In the genomic region with DNA sequence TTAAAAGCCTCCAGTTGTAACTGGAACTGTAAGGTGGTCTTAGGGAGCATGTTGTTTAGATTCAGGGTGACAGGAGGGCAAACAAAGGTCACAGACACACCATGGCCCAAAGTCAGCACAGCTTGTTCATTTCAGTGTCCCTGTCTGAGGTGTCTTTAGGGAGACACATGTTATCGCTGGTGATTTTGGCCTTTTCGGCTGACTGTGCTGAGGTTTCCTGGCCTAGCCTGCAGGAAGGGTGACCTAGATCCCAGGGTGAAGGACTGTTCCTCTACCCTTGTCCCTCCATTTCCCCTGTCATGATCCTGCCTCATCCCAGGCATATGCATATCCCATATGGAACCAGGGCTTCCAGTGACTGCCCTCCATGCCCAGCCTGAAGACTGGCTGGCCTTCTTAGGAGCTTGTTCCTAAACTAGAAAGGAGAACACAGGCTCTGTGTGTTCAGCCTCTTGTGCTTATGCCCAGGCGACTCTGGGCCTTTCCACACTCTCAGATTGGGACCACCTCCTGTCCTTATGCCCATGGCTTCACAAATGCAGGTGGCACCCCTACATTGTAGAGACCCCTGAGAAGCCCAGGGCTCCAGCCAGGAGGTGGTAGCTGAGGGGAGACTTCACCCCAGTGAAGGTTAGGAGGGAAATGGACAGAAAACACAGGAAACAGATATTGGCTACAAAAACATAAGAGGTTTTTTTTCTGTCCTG, we compare ENCODE assay signal across 9 mouse cellular contexts.
DNase-seq lines count a peak whose midpoint lies in the region; ATAC-seq and TF ChIP-seq lines count a peak whose summit lies in the region.
"Had no signal": no experiment of that assay in that cellular context is flagged by ENCODE, and none has a peak within 500 bp of the region (broad histone marks: within the 10 kb centered on the region; RNA-seq: fewer than 3 reads in every experiment).

No protein-coding gene starts in this region.

- DNase-seq in kidney, adult 8-10 months = no peak
- DNase-seq in embryonic facial prominence, embryonic 14.5 days (ENCODE audit: low spot score) = no peak
- no peak for DNase-seq in hindbrain, embryonic 11.5 days (ENCODE audit: low spot score)
- no peak for DNase-seq in adipocyte (ENCODE audit: low spot score)
- DNase-seq in lung, postnatal 0 days (ENCODE audit: low spot score) = no peak
- DNase-seq in kidney, adult 11 months = no peak
- DNase-seq: adrenal gland, postnatal 14 days had no signal

- no peak for TF ChIP-seq CTCF in lung, postnatal 0 days (IDR thresholded peaks at IDR 0.05)

- H3K36me3 ChIP-seq in kidney, embryonic 14.5 days (ENCODE audit: control insufficient read depth, insufficient read depth, low read length) = peaks cover under 1% of the 10 kb centered on the region; the same call in 1 of the 2 replicates
- no peaks in the 10 kb centered on the region for H3K36me3 ChIP-seq in embryonic facial prominence, embryonic 14.5 days (ENCODE audit: control insufficient read depth, insufficient read depth, low read length)
- H3K36me3 ChIP-seq in hindbrain, embryonic 11.5 days (ENCODE audit: control insufficient read depth, insufficient read depth, low read length) = no peaks in the 10 kb centered on the region
- H3K36me3 ChIP-seq in midbrain, embryonic 16.5 days (ENCODE audit: control insufficient read depth, insufficient read depth, low read length) = no peaks in the 10 kb centered on the region
- H3K36me3 ChIP-seq in lung, postnatal 0 days (ENCODE audit: insufficient read depth, low read length) = 0 out of 2 replicates have a peak, but pooled peaks cover 3% of the 10 kb centered on the region

- H3K9ac ChIP-seq in kidney, embryonic 14.5 days (ENCODE audit: low read depth, low read length) = no peak overlapping the region
- H3K9ac ChIP-seq in embryonic facial prominence, embryonic 14.5 days (ENCODE audit: low read depth, low read length) = no peak overlapping the region
- H3K9ac ChIP-seq in hindbrain, embryonic 11.5 days (ENCODE audit: low read depth, low read length) = 0 out of 2 replicates have a peak overlapping the region, but pooled peaks have one; percentile 12
- H3K9ac ChIP-seq in midbrain, embryonic 16.5 days (ENCODE audit: low read depth, low read length) = 0 out of 2 replicates have a peak overlapping the region, but pooled peaks have one; percentile 10
- no peak overlapping the region for H3K9ac ChIP-seq in lung, postnatal 0 days (replicated peaks; ENCODE audit: low read depth)

- 69% methylated on average over 3 of the region's 3 CpGs for WGBS in kidney, embryonic 14.5 days
- 60% methylated on average over 3 of the region's 3 CpGs for WGBS in embryonic facial prominence, embryonic 14.5 days
- 74% methylated on average over 3 of the region's 3 CpGs for WGBS in hindbrain, embryonic 11.5 days
- WGBS in midbrain, embryonic 16.5 days = 82% methylated on average over 3 of the region's 3 CpGs
- 61% methylated on average over 3 of the region's 3 CpGs for WGBS in lung, postnatal 0 days

- no peak overlapping the region for H3K4me2 ChIP-seq in kidney, embryonic 14.5 days (replicated peaks; ENCODE audit: low read depth, low read length)
- H3K4me2 ChIP-seq in embryonic facial prominence, embryonic 14.5 days (ENCODE audit: low read depth, low read length) = no peak overlapping the region
- no peak overlapping the region for H3K4me2 ChIP-seq in hindbrain, embryonic 11.5 days (replicated peaks; ENCODE audit: low read depth, low read length)
- H3K4me2 ChIP-seq in midbrain, embryonic 16.5 days (ENCODE audit: low read length) = no peak overlapping the region
- H3K4me2 ChIP-seq in lung, postnatal 0 days (replicated peaks; ENCODE audit: low read depth, low read length) = no peak overlapping the region

- peaks cover 30% of the 10 kb centered on the region for H3K4me1 ChIP-seq in kidney, embryonic 14.5 days (ENCODE audit: control insufficient read depth, insufficient read depth, low read length)
- peaks cover 33% of the 10 kb centered on the region for H3K4me1 ChIP-seq in embryonic facial prominence, embryonic 14.5 days (ENCODE audit: control insufficient read depth, insufficient read depth, low read length)
- peaks cover 15% of the 10 kb centered on the region for H3K4me1 ChIP-seq in hindbrain, embryonic 11.5 days (replicated peaks; ENCODE audit: control insufficient read depth, insufficient read depth, low read length)
- H3K4me1 ChIP-seq in midbrain, embryonic 16.5 days (ENCODE audit: control insufficient read depth, insufficient read depth, low read length) = peaks cover 18% of the 10 kb centered on the region
- H3K4me1 ChIP-seq in lung, postnatal 0 days (ENCODE audit: insufficient read depth, low read depth, low read length) = peaks cover 13% of the 10 kb centered on the region; the same call in 1 of the 2 replicates

- H3K9me3 ChIP-seq in kidney, embryonic 14.5 days (ENCODE audit: control insufficient read depth, low read length) = no peaks in the 10 kb centered on the region
- no peaks in the 10 kb centered on the region for H3K9me3 ChIP-seq in embryonic facial prominence, embryonic 14.5 days (ENCODE audit: control insufficient read depth, low read length)
- H3K9me3 ChIP-seq in hindbrain, embryonic 11.5 days (ENCODE audit: control insufficient read depth, low read length) = no peaks in the 10 kb centered on the region
- no peaks in the 10 kb centered on the region for H3K9me3 ChIP-seq in midbrain, embryonic 16.5 days (replicated peaks; ENCODE audit: control insufficient read depth, low read length, poor library complexity, severe bottlenecking)
- no peaks in the 10 kb centered on the region for H3K9me3 ChIP-seq in lung, postnatal 0 days (ENCODE audit: low read length)

- H3K27me3 ChIP-seq in kidney, embryonic 14.5 days (ENCODE audit: control insufficient read depth, insufficient read depth, low read length) = no peaks in the 10 kb centered on the region
- H3K27me3 ChIP-seq in embryonic facial prominence, embryonic 14.5 days (replicated peaks; ENCODE audit: control insufficient read depth, insufficient read depth, low read length) = no peaks in the 10 kb centered on the region
- H3K27me3 ChIP-seq in hindbrain, embryonic 11.5 days (ENCODE audit: control insufficient read depth, insufficient read depth, low read length) = no peaks in the 10 kb centered on the region
- no peaks in the 10 kb centered on the region for H3K27me3 ChIP-seq in midbrain, embryonic 16.5 days (ENCODE audit: control insufficient read depth, insufficient read depth, low read depth, low read length)
- no peaks in the 10 kb centered on the region for H3K27me3 ChIP-seq in lung, postnatal 0 days (replicated peaks; ENCODE audit: insufficient read depth, low read length)

- no peak for TF ChIP-seq EP300 in lung, postnatal 0 days (IDR thresholded peaks at IDR 0.05)

- ATAC-seq in kidney, embryonic 14.5 days (ENCODE audit: low FRiP score, low TSS enrichment) = no peak
- no peak for ATAC-seq in embryonic facial prominence, embryonic 14.5 days (ENCODE audit: low read depth)
- ATAC-seq in hindbrain, embryonic 11.5 days (ENCODE audit: low FRiP score) = no peak
- ATAC-seq in midbrain, embryonic 16.5 days = no peak
- no peak for ATAC-seq in lung, postnatal 0 days

- no peak overlapping the region for H3K4me3 ChIP-seq in kidney, embryonic 14.5 days (ENCODE audit: low read length)
- no peak overlapping the region for H3K4me3 ChIP-seq in embryonic facial prominence, embryonic 14.5 days (ENCODE audit: low read depth, low read length)
- no peak overlapping the region for H3K4me3 ChIP-seq in hindbrain, embryonic 11.5 days (ENCODE audit: low read depth, low read length)
- no peak overlapping the region for H3K4me3 ChIP-seq in midbrain, embryonic 16.5 days (ENCODE audit: low read depth, low read length)
- H3K4me3 ChIP-seq in lung, postnatal 0 days (ENCODE audit: low read depth, low read length) = no peak overlapping the region

- H3K27ac ChIP-seq in kidney, embryonic 14.5 days (ENCODE audit: low read depth, low read length) = 0 out of 2 replicates have a peak overlapping the region, but pooled peaks have one; percentile 1
- H3K27ac ChIP-seq in embryonic facial prominence, embryonic 14.5 days (replicated peaks; ENCODE audit: low read depth, low read length) = peak overlapping the region; percentile 89
- peak overlapping the region; percentile 95; the same call in 1 of the 2 replicates for H3K27ac ChIP-seq in hindbrain, embryonic 11.5 days (ENCODE audit: low read depth, low read length)
- H3K27ac ChIP-seq in midbrain, embryonic 16.5 days (ENCODE audit: low read length) = peak overlapping the region; percentile 86
- H3K27ac ChIP-seq in lung, postnatal 0 days (ENCODE audit: low read length) = no peak overlapping the region

Comparison
In these comparisons a context has a peak if more than half of its experiments do, and no peak if none do; other contexts are left out.
1. H3K9ac ChIP-seq: peak in hindbrain, embryonic 11.5 days (single experiment) and midbrain, embryonic 16.5 days (single experiment); none in kidney, embryonic 14.5 days (single experiment), embryonic facial prominence, embryonic 14.5 days (single experiment) and lung, postnatal 0 days (single experiment).